Mouse (Mus musculus) left cerebral cortex, postnatal 14 days (tissue): ENCODE measurements around the gene Atg14. TPM values are rescaled to one million over a fixed set of nuclear protein-coding genes. Genes with fewer than 3 reads are reported as not detected.
A peak's percentile ranks its signal among the peaks of the same experiment; 100 is the strongest.
"Not testable (repeated sequence)": the region's sequence is repeated elsewhere in the genome, so short reads cannot be mapped to it uniquely, and the experiment has no call there.

ENCODE experiments used
- DNase-seq, 2 experiments: peaks; one replicate each; pipeline ENCODE4 v3.0.0; 2021 to 2022; ENCODE audit warnings: low spot score in 2 of 2, mixed read lengths in 1 of 2
- intact Hi-C: fragments of 180-260 bp; cut with DNase I; formaldehyde crosslinking; loops from one replicate; pipeline ENCODE4 v1.15.1; 2025
- total RNA-seq, 2 experiments: library from RNA; stranded (reverse); gene quantifications; 2 replicates each; pipeline ENCODE4 v1.2.3; 2021

Gene Atg14
- total RNA-seq, 2 experiments from 2014 or later, result 15.2 to 15.4 TPM

GRCm38 (mm10) chr14:47553380-47553779 is 17.1 kb downstream of the Atg14 start:
- intact Hi-C loops, result no loop called here
- DNase-seq, result no peak

DNA sequence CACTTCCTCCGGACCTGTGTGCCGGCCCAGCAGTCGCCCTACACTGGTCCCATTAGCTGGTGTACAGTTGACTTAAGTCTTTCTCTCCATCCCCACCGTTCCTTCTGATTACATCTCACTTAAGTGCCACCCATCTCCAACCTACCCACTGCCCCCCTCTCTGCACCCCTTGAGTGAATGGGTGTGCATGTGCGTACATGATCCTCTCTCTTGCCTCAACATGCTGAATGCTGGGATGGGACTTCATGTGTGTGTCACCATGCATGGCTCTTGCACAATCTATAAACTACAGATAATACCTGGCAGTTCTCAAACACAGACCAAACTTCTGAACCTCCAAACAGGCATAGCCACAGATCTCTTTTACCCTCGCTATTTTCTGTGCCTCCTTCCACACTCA is 18.8 kb downstream of the Atg14 start:
- no peak for DNase-seq
- intact Hi-C loops, result no loop called here

GRCm38 (mm10) chr14:47544877-47545276 is 25.6 kb downstream of the Atg14 start:
- no peak for DNase-seq
- intact Hi-C loops, result no loop called here

- intact Hi-C loops, result no loop called here
- DNase-seq, result no peak
Measured at GRCm38 (mm10) chr14:47544286-47544685, 26.2 kb downstream of the Atg14 start.

GRCm38 (mm10) chr14:47542283-47542682 is 28.2 kb downstream of the Atg14 start:
- no peak for DNase-seq
- intact Hi-C loops, result no loop called here

- no peak for DNase-seq
- intact Hi-C loops, result no loop called here
Measured at GRCm38 (mm10) chr14:47541325-47541948, 29.0 kb downstream of the Atg14 start.

DNA sequence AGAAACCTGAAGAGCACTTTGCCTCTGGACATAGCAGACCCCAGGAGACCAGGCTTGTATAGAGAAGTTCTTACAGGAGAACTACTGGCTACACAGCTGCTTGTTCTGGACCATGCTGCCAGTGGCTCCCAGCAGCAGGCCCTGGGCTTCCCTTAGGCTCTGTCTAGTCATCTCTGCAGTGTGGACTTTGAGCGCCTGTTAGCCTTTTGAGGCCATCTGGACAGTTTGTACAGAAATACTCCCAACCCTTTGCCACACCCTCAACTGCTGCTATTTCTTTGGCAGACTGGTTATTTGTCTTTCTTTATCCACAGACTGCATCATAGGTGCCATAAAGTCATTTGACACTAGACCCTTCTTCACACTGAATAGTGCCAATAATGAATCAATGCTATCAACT is 35.4 kb downstream of the Atg14 start:
- DNase-seq, result no peak
- intact Hi-C loops, result loop anchor here (5.0 kb wide), 1 partner anchor 198 kb away; no protein-coding TSS in a partner anchor

DNA sequence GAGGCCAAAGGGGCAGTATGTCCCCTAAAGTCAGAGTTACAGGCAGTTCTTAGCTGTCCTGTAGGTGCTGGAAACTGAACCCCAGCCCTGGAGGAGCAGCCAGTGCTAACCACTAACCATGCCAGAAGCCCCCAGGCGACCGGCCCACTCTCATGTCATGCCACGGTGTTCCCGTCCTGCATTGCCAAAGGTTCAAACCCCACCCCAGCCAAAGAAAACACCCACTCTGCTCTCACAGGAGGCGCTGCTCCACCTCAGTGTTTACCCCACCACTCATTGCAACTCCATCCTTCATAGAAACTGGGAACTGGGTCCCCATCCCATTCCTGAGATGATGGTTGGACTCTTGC is 36.3 kb downstream of the Atg14 start:
- intact Hi-C loops, result no loop called here
- no peak for DNase-seq

DNA sequence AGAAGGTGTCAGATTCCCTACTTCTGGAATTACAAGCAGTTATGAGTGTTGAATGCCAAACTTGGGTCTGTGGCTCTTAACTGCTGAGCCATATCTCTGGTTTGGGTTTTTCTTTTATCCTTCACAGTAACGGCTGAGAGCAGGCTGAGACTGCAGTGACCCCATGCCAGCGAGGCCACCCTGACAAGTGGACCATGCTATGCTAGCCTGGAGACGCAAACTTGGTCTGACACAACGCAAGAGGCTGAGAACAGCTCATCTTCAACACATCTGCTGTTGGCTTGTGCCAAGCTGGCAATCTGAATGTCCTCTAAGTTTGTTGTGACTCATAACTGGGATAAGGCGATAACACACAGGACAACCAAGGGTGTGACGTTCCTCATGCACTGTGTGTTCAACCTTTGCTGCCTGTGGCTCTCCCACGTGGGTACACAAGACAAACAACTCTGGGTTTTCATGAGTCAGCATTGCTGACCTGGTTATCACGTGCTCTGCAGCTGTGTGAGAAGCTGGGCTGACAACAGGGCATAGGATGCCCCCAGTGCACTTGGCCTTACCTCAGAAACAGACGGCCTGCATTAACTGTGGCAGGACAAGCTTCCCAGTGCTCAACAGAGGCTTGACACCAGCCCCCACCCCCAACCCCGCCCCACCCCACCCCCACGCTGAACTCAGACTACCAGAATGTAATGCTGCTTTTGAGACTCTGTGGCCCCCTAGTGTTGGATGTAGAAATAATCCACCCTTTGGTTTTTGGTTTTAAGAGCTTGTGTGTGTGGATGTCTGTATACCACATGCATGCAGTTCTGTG is 36.9 kb downstream of the Atg14 start:
- intact Hi-C loops, result no loop called here
- peak; percentile 54 to 85 for DNase-seq

DNA sequence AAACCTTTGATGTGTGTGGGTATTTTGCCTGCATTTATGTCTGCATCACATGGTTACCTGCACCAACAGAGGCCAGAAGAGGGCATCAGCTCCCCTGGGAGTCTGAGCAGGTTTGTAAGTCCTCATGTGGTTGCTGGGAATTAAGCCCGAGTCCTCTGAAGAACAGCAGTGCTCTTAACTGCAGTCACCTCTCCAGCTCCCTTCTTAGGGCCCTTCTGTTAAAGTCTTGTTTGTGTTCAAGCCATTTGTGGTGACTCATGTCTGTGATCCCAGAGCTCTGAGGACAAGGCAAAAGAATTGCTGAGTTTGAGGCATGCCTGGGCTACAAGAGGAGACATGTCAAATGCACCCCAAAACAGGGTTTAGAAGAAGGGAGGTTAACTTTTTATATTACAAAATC is 38.0 kb downstream of the Atg14 start:
- intact Hi-C loops, result no loop called here
- DNase-seq, result no peak

DNA sequence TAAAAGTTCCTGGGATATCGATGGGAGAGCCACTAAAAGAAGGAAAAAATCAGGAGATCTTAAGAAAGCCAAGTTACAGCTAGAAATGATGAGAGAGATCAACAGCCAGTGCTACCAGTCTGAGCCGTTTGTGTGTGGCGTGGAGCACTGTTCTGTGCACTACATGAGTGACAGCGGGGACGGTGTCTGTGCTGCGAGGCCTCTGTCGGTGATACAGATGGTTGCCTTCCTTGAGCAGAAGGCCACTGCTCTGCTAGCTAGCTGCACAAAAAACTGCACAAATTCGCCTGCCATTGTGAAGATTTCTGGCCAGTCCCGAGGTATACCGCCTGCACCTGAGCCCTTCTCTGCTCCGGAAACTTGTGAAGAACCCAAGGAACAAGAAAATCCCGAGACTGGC is 40.9 kb downstream of the Atg14 start:
- not testable (repeated sequence) for DNase-seq
- intact Hi-C loops, result loop anchor here (1.0 kb wide), 1 partner anchor 57 kb away; no protein-coding TSS in a partner anchor

GRCm38 (mm10) chr14:47529019-47529418 is 41.4 kb downstream of the Atg14 start:
- intact Hi-C loops, result loop anchor here (1.0 kb wide), 1 partner anchor 57 kb away; no protein-coding TSS in a partner anchor
- peak; percentile 70 to 79 for DNase-seq

GRCm38 (mm10) chr14:47528293-47528692 is 42.2 kb downstream of the Atg14 start:
- intact Hi-C loops, result no loop called here
- no peak for DNase-seq

- no peak for DNase-seq
- intact Hi-C loops, result no loop called here
Measured at GRCm38 (mm10) chr14:47527833-47528232, 42.6 kb downstream of the Atg14 start.

- intact Hi-C loops, result no loop called here
- peak in 1 of 2 experiments; percentile 61 for DNase-seq
Measured at GRCm38 (mm10) chr14:47525861-47526260, 44.6 kb downstream of the Atg14 start.

DNA sequence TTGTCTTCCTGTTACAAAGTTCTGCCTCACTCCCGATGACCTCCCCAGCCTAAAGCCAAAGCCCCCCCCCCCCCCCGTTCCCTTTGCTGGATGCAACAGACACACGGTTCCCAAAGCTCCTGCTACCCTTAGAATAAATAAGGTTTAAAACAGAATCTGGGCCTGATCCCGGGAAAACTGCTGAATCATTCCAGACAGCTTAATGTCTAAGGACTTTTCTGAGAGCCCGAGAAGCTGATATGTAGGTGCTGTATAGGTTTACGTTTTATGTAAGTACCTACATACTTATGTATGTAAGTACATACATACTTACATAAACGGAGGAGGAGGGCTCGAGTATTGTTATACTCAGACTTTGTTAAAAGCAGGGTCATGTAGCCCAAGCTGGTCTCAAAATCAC is 45.1 kb downstream of the Atg14 start:
- intact Hi-C loops, result no loop called here
- no peak for DNase-seq

DNA sequence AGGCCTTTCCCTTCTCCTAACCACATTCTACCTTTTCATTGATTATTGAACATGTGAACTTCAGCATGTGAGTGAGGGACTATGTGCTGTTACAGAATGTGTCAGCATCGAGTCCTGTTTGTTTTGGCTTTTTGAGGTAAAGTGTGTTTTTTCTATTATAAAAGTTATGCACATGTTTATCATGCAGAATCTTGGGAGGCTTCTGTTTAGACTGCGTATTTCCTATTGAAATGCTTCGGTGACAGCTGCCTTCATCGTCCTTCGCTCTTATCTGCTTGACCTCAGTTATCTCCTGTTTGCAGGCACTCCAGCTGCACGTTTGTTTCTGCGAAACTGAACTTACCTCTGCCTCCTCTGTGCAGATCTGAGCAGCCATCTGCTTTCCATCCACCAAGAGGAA is 48.1 kb downstream of the Atg14 start:
- DNase-seq, result no peak
- intact Hi-C loops, result no loop called here

GRCm38 (mm10) chr14:47521609-47522008 is 48.8 kb downstream of the Atg14 start:
- intact Hi-C loops, result no loop called here
- DNase-seq, result no peak

GRCm38 (mm10) chr14:47520751-47521449 is 49.5 kb downstream of the Atg14 start:
- no peak for DNase-seq
- intact Hi-C loops, result no loop called here

- intact Hi-C loops, result no loop called here
- DNase-seq, result no peak
Measured at GRCm38 (mm10) chr14:47518619-47519018, 51.8 kb downstream of the Atg14 start.
